Mouse (Mus musculus): ENCODE results near the gene Rin2. TPM values are rescaled to one million over a fixed set of nuclear protein-coding genes. Genes with fewer than 3 reads are reported as not detected.

Gene Rin2
- polyA plus RNA-seq, 1 experiment from 2014 or later: 21.1 TPM

- Histone ChIP-seq H3K4me3 (ENCODE audit: low read depth, low read length) (no peak overlapping the region), H3K4me2 (ENCODE audit: low read depth, low read length) (no peak overlapping the region), H3K27me3 (ENCODE audit: control insufficient read depth, insufficient read depth, low read length) (no peaks in the 10 kb centered on the region), H3K4me1 (ENCODE audit: control insufficient read depth, insufficient read depth, low read length) (no peaks in the 10 kb centered on the region), H3K9me3 (replicated peaks; ENCODE audit: control insufficient read depth, low read length) (no peaks in the 10 kb centered on the region), H3K9ac (replicated peaks; ENCODE audit: low read length) (no peak overlapping the region), H3K36me3 (replicated peaks; ENCODE audit: control insufficient read depth, insufficient read depth, low read depth, low read length) (no peaks in the 10 kb centered on the region), H3K27ac (replicated peaks; ENCODE audit: low read depth, low read length) (no peak overlapping the region)
- no peak for DNase-seq (ENCODE audit: low spot score)
- 91% methylated on average over 4 of the region's 4 CpGs for WGBS
- no peak for ATAC-seq (replicated peaks; ENCODE audit: insufficient number of reproducible peaks, low FRiP score, low TSS enrichment, low read depth)
Observed at GRCm38 (mm10) chr2:145871308-145871707, 196.3 kb downstream of the Rin2 start.

- Histone ChIP-seq H3K36me3 (replicated peaks; ENCODE audit: control insufficient read depth, insufficient read depth, low read depth, low read length) (no peaks in the 10 kb centered on the region), H3K4me1 (ENCODE audit: control insufficient read depth, insufficient read depth, low read length) (no peaks in the 10 kb centered on the region), H3K27ac (replicated peaks; ENCODE audit: low read depth, low read length) (no peak overlapping the region), H3K4me3 (ENCODE audit: low read depth, low read length) (no peak overlapping the region), H3K4me2 (ENCODE audit: low read depth, low read length) (no peak overlapping the region), H3K9me3 (replicated peaks; ENCODE audit: control insufficient read depth, low read length) (no peaks in the 10 kb centered on the region), H3K9ac (replicated peaks; ENCODE audit: low read length) (no peak overlapping the region), H3K27me3 (ENCODE audit: control insufficient read depth, insufficient read depth, low read length) (no peaks in the 10 kb centered on the region)
- 81% methylated on average over 1 of the region's 1 CpGs for WGBS
- ATAC-seq (replicated peaks; ENCODE audit: insufficient number of reproducible peaks, low FRiP score, low TSS enrichment, low read depth): no peak
- DNase-seq (ENCODE audit: low spot score): no peak
Observed at GRCm38 (mm10) chr2:145872099-145872498, 197.1 kb downstream of the Rin2 start.

- Histone ChIP-seq H3K9me3 (replicated peaks; ENCODE audit: control insufficient read depth, low read length) (no peaks in the 10 kb centered on the region), H3K27me3 (ENCODE audit: control insufficient read depth, insufficient read depth, low read length) (no peaks in the 10 kb centered on the region), H3K27ac (replicated peaks; ENCODE audit: low read depth, low read length) (no peak overlapping the region), H3K4me3 (ENCODE audit: low read depth, low read length) (no peak overlapping the region), H3K4me1 (ENCODE audit: control insufficient read depth, insufficient read depth, low read length) (no peaks in the 10 kb centered on the region), H3K4me2 (ENCODE audit: low read depth, low read length) (no peak overlapping the region), H3K9ac (replicated peaks; ENCODE audit: low read length) (no peak overlapping the region), H3K36me3 (replicated peaks; ENCODE audit: control insufficient read depth, insufficient read depth, low read depth, low read length) (peaks cover under 1% of the 10 kb centered on the region)
- no peak for ATAC-seq (replicated peaks; ENCODE audit: insufficient number of reproducible peaks, low FRiP score, low TSS enrichment, low read depth)
- DNase-seq (ENCODE audit: low spot score): no peak
- 94% methylated on average over 1 of the region's 1 CpGs for WGBS
Observed at GRCm38 (mm10) chr2:145873953-145874352, 198.9 kb downstream of the Rin2 start.

- DNase-seq (ENCODE audit: low spot score) (no peak), ATAC-seq (replicated peaks; ENCODE audit: insufficient number of reproducible peaks, low FRiP score, low TSS enrichment, low read depth) (no peak)
- Histone ChIP-seq H3K4me3 (ENCODE audit: low read depth, low read length) (no peak overlapping the region), H3K9me3 (replicated peaks; ENCODE audit: control insufficient read depth, low read length) (no peaks in the 10 kb centered on the region), H3K9ac (replicated peaks; ENCODE audit: low read length) (no peak overlapping the region), H3K4me1 (ENCODE audit: control insufficient read depth, insufficient read depth, low read length) (no peaks in the 10 kb centered on the region), H3K27me3 (ENCODE audit: control insufficient read depth, insufficient read depth, low read length) (no peaks in the 10 kb centered on the region), H3K4me2 (ENCODE audit: low read depth, low read length) (no peak overlapping the region), H3K27ac (replicated peaks; ENCODE audit: low read depth, low read length) (no peak overlapping the region), H3K36me3 (replicated peaks; ENCODE audit: control insufficient read depth, insufficient read depth, low read depth, low read length) (peaks cover 3% of the 10 kb centered on the region)
- WGBS: 64% methylated on average over 3 of the region's 3 CpGs
Observed at GRCm38 (mm10) chr2:145874879-145875482, 200.0 kb downstream of the Rin2 start.

GRCm38 (mm10) chr2:145877191-145877590 is 202.2 kb downstream of the Rin2 start:
- Histone ChIP-seq H3K4me2 (ENCODE audit: low read depth, low read length) (no peak overlapping the region), H3K4me1 (ENCODE audit: control insufficient read depth, insufficient read depth, low read length) (no peaks in the 10 kb centered on the region), H3K27me3 (ENCODE audit: control insufficient read depth, insufficient read depth, low read length) (no peaks in the 10 kb centered on the region), H3K4me3 (ENCODE audit: low read depth, low read length) (no peak overlapping the region), H3K27ac (replicated peaks; ENCODE audit: low read depth, low read length) (no peak overlapping the region), H3K9ac (replicated peaks; ENCODE audit: low read length) (no peak overlapping the region), H3K9me3 (replicated peaks; ENCODE audit: control insufficient read depth, low read length) (no peaks in the 10 kb centered on the region), H3K36me3 (replicated peaks; ENCODE audit: control insufficient read depth, insufficient read depth, low read depth, low read length) (peaks cover 3% of the 10 kb centered on the region)
- ATAC-seq (replicated peaks; ENCODE audit: insufficient number of reproducible peaks, low FRiP score, low TSS enrichment, low read depth): no peak
- 87% methylated on average over 3 of the region's 3 CpGs for WGBS
- DNase-seq (ENCODE audit: low spot score): no peak

GRCm38 (mm10) chr2:145880887-145881747 is 206.1 kb downstream of the Rin2 start:
- no peak overlapping the region for H3K4me2 ChIP-seq (ENCODE audit: low read depth, low read length)
- no peaks in the 10 kb centered on the region; the same call in 1 of the 2 replicates for H3K4me1 ChIP-seq (ENCODE audit: control insufficient read depth, insufficient read depth, low read length)
- H3K27ac ChIP-seq (replicated peaks; ENCODE audit: low read depth, low read length): peak overlapping the region; percentile 60
- DNase-seq (ENCODE audit: low spot score) (peak; percentile 86), ATAC-seq (replicated peaks; ENCODE audit: insufficient number of reproducible peaks, low FRiP score, low TSS enrichment, low read depth) (peak; percentile 81)
- peaks cover 3% of the 10 kb centered on the region for H3K36me3 ChIP-seq (replicated peaks; ENCODE audit: control insufficient read depth, insufficient read depth, low read depth, low read length)
- no peaks in the 10 kb centered on the region for H3K9me3 ChIP-seq (replicated peaks; ENCODE audit: control insufficient read depth, low read length)
- 37% methylated on average over 11 of the region's 11 CpGs for WGBS
- H3K27me3 ChIP-seq (ENCODE audit: control insufficient read depth, insufficient read depth, low read length): no peaks in the 10 kb centered on the region
- H3K4me3 ChIP-seq (ENCODE audit: low read depth, low read length): no peak overlapping the region
- H3K9ac ChIP-seq (replicated peaks; ENCODE audit: low read length): no peak overlapping the region

- peaks cover 3% of the 10 kb centered on the region for H3K36me3 ChIP-seq (replicated peaks; ENCODE audit: control insufficient read depth, insufficient read depth, low read depth, low read length)
- H3K9ac ChIP-seq (replicated peaks; ENCODE audit: low read length): no peak overlapping the region
- no peak for ATAC-seq (replicated peaks; ENCODE audit: insufficient number of reproducible peaks, low FRiP score, low TSS enrichment, low read depth)
- peak; percentile 20 for DNase-seq (ENCODE audit: low spot score)
- no peaks in the 10 kb centered on the region for H3K9me3 ChIP-seq (replicated peaks; ENCODE audit: control insufficient read depth, low read length)
- 71% methylated on average over 5 of the region's 5 CpGs for WGBS
- H3K27me3 ChIP-seq (ENCODE audit: control insufficient read depth, insufficient read depth, low read length): no peaks in the 10 kb centered on the region
- peak overlapping the region; percentile 60 for H3K27ac ChIP-seq (replicated peaks; ENCODE audit: low read depth, low read length)
- H3K4me1 ChIP-seq (ENCODE audit: control insufficient read depth, insufficient read depth, low read length): no peaks in the 10 kb centered on the region; the same call in 1 of the 2 replicates
- no peak overlapping the region for H3K4me2 ChIP-seq (ENCODE audit: low read depth, low read length)
- H3K4me3 ChIP-seq (ENCODE audit: low read depth, low read length): no peak overlapping the region
Observed at GRCm38 (mm10) chr2:145881932-145882331, 206.9 kb downstream of the Rin2 start.

- H3K4me1 ChIP-seq (ENCODE audit: control insufficient read depth, insufficient read depth, low read length): no peaks in the 10 kb centered on the region; the same call in 1 of the 2 replicates
- H3K27ac ChIP-seq (replicated peaks; ENCODE audit: low read depth, low read length): no peak overlapping the region
- H3K9me3 ChIP-seq (replicated peaks; ENCODE audit: control insufficient read depth, low read length): no peaks in the 10 kb centered on the region
- no peak for ATAC-seq (replicated peaks; ENCODE audit: insufficient number of reproducible peaks, low FRiP score, low TSS enrichment, low read depth)
- DNase-seq (ENCODE audit: low spot score): peak; percentile 38
- peaks cover 3% of the 10 kb centered on the region for H3K36me3 ChIP-seq (replicated peaks; ENCODE audit: control insufficient read depth, insufficient read depth, low read depth, low read length)
- no peak overlapping the region for H3K9ac ChIP-seq (replicated peaks; ENCODE audit: low read length)
- no peak overlapping the region for H3K4me2 ChIP-seq (ENCODE audit: low read depth, low read length)
- no peaks in the 10 kb centered on the region for H3K27me3 ChIP-seq (ENCODE audit: control insufficient read depth, insufficient read depth, low read length)
- H3K4me3 ChIP-seq (ENCODE audit: low read depth, low read length): no peak overlapping the region
- 17% methylated on average over 2 of the region's 2 CpGs for WGBS
Observed at GRCm38 (mm10) chr2:145882398-145882797, 207.4 kb downstream of the Rin2 start.
